Mouse (Mus musculus) left cerebral cortex, adult 8-10 months (tissue): ENCODE results near the gene Dda1. TPM values are rescaled to one million over a fixed set of nuclear protein-coding genes. Genes with fewer than 3 reads are reported as not detected.

Experiments
- total RNA-seq, 4 experiments: library from RNA; stranded (reverse); gene quantifications; 2 replicates each; pipeline ENCODE4 v1.2.4; 2022

Dda1 gene
- total RNA-seq, 4 experiments from 2014 or later = 59.4 to 75.0 (median 64.0) TPM

Other genes with a start within 250 kb of the Dda1 start
- 10 to 100 TPM; 28.9 to 34.6 (median 29.7) TPM for gene Myo9b, start 196.5 kb upstream of the Dda1 start, total RNA-seq
- gene Haus8, start 196.3 kb upstream of the Dda1 start, total RNA-seq = 10 to 100 TPM; 10.6 to 17.4 (median 12.4) TPM
- 100 to 1,000 TPM; 125 to 140 (median 127) TPM for gene Use1, start 102.4 kb upstream of the Dda1 start, total RNA-seq
- 10 to 100 TPM; 13.3 to 16.5 (median 14.7) TPM for gene Ocel1, start 97.9 kb upstream of the Dda1 start, total RNA-seq
- 10 to 100 TPM; 32.5 to 39.6 (median 36.7) TPM for gene Nr2f6, start 87.2 kb upstream of the Dda1 start, total RNA-seq
- gene Ushbp1, start 73.4 kb upstream of the Dda1 start, total RNA-seq = 1 to 10 TPM; 3.4 to 5.1 (median 3.9) TPM
- 100 to 1,000 TPM in 3 of 4 experiments, 10 to 100 TPM in 1; 96.4 to 113 (median 105) TPM for gene Babam1, start 72.3 kb upstream of the Dda1 start, total RNA-seq
- under 1 TPM; 0.34 to 0.63 (median 0.41) TPM for gene Ankle1, start 63.2 kb upstream of the Dda1 start, total RNA-seq
- 100 to 1,000 TPM; 255 to 290 (median 264) TPM for gene Abhd8, start 5.5 kb upstream of the Dda1 start, total RNA-seq
- gene Mrpl34, start 4.2 kb upstream of the Dda1 start, total RNA-seq = 10 to 100 TPM; 50.0 to 56.8 (median 53.3) TPM
- 10 to 100 TPM; 51.0 to 61.5 (median 60.0) TPM for gene Ano8, start 16.8 kb downstream of the Dda1 start, total RNA-seq
- 10 to 100 TPM; 28.0 to 37.8 (median 31.0) TPM for gene Gtpbp3, start 18.9 kb downstream of the Dda1 start, total RNA-seq
- gene Plvap, start 42.6 kb downstream of the Dda1 start, total RNA-seq = 10 to 100 TPM in 2 of 4 experiments, 1 to 10 TPM in 2; 7.0 to 11.7 (median 9.6) TPM
- not detected for gene Ccdc194, start 56.5 kb downstream of the Dda1 start, total RNA-seq
- gene Bst2, start 68.3 kb downstream of the Dda1 start, total RNA-seq = 10 to 100 TPM in 1 of 4 experiments, 1 to 10 TPM in 3; 4.1 to 11.8 (median 6.4) TPM
- gene Mvb12a, start 73.7 kb downstream of the Dda1 start, total RNA-seq = 10 to 100 TPM; 38.0 to 44.2 (median 39.9) TPM
- gene Tmem221, start 89.7 kb downstream of the Dda1 start, total RNA-seq = under 1 TPM in 2 of 4 experiments, not detected in 2; 0.27 to 0.70 TPM
- under 1 TPM in 2 of 4 experiments, not detected in 2; 0.17 to 0.21 TPM for gene Nxnl1, start 97.4 kb downstream of the Dda1 start, total RNA-seq
- gene Slc27a1, start 99.7 kb downstream of the Dda1 start, total RNA-seq = 100 to 1,000 TPM in 1 of 4 experiments, 10 to 100 TPM in 3; 94.4 to 105 (median 97.5) TPM
- gene Pgls, start 123.0 kb downstream of the Dda1 start, total RNA-seq = 10 to 100 TPM; 28.7 to 31.1 (median 29.3) TPM
- gene Fam129c, start 128.4 kb downstream of the Dda1 start, total RNA-seq = 1 to 10 TPM; 1.2 to 3.5 (median 2.3) TPM
- gene Colgalt1, start 141.8 kb downstream of the Dda1 start, total RNA-seq = 10 to 100 TPM; 38.6 to 51.4 (median 45.8) TPM
- gene Unc13a, start 202.6 kb downstream of the Dda1 start, total RNA-seq = 100 to 1,000 TPM; 237 to 269 (median 246) TPM
- 1 to 10 TPM; 4.4 to 7.3 (median 6.1) TPM for gene Jak3, start 207.1 kb downstream of the Dda1 start, total RNA-seq
- 1 to 10 TPM; 1.4 to 3.2 (median 2.1) TPM for gene Insl3, start 220.0 kb downstream of the Dda1 start, total RNA-seq
- under 1 TPM; 0.41 to 0.88 (median 0.70) TPM for gene B3gnt3, start 232.6 kb downstream of the Dda1 start, total RNA-seq